Mouse (Mus musculus): ENCODE results near the gene Nrxn3. TPM values are rescaled to one million over a fixed set of nuclear protein-coding genes. Genes with fewer than 3 reads are reported as not detected.

The Nrxn3 gene
- polyA plus RNA-seq (2012; rRNA removed), result 0.08 and 0.28 TPM in 2 replicates

DNA sequence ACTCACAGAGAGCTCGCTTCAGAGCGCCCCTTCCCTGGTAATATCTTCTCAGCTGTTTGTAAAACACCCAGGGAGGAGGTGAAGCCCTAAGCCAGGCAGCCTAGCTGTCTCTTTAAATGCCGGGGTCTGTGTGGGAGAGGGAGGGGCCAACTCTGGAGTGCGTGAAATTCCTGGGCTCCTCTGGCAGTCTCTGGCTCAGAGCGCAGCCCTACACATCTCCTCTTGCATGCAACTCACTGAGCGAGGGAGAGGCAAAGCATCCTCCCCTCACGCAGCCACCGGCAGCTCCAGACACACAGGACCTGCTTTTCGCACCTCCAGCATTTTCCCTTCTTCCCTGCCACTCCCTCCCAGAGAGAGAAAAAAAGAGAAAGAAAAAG, at the start of gene Nrxn3:
TSS of gene Nrxn3 (plus strand) at position 186 of the 380 bp plus-strand sequence.
- no peak for DNase-seq (ENCODE audit: low read depth)

DNA sequence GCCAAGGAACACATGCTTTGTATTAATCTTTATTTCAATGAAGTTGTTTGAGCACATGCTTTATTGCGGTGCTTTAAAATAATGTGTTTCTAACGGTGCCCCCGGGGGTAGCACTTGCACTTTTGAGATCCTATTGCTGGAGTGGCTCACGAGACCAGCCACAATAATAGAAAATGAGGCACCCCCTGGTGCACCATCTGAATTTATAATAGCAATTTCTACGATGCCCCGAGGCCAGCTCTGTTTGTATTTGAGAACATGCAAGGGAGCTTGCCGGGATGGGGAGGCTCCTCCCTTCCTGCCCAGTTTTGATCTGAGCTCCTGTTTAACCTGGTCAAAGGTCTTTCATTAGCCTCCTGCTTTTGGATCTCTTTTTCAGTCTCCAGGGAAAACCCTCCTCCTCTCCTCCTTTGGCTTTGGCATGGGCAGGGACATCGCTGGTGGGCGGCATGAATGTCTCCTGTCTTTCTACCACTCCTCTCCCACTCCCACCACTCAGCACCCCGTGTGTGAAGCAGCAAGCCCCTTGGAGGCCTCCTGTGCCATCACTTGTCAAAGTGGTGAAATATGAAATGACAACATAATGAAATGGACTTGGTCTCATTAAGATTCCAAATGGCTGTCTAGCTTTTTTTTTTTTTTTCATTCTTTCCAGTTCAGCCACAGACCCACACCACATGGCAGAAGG, 18.4 kb upstream of the Nrxn3 start:
- no peak for DNase-seq (ENCODE audit: low read depth)

DNA sequence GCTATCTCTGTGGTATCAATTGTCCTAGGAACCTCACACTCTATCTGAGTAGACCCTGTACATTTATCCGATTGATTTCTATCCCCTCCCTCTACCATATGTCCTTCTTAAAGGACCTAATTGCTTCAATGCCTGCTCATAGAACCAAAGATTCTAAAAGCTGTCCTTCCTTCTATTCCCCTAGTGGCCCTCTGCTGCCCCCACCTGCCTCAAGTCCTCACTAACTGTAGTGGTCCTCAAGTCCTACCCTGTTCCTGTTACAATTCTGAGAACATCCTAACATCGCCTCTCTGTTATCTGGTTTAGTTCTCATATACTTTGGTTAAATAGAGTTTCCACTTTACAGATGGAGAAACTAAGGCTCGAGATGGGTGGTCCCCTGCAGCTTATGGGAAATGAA, 16.7 kb upstream of the Nrxn3 start:
- DNase-seq (ENCODE audit: low read depth), result no peak

DNA sequence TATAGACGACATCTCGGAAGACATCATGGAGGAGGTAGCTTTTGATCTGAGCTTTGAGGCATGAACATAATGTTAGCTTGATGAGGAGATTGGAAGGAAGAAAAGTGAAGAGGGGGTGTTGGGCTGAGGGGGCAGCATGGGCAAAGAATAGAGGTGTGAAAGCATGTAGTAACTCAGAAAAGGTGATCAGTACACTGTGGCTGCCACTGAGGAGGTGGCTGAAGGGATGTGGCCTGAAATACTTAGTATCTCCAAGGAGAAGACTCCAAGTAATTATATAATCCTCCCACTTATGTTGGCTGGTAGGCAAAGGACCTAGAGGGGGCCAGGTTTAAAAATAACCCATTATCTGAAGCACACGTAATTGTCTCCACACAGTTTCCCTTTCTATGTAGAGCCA, 14.9 kb upstream of the Nrxn3 start:
- DNase-seq (ENCODE audit: low read depth), result no peak

DNA sequence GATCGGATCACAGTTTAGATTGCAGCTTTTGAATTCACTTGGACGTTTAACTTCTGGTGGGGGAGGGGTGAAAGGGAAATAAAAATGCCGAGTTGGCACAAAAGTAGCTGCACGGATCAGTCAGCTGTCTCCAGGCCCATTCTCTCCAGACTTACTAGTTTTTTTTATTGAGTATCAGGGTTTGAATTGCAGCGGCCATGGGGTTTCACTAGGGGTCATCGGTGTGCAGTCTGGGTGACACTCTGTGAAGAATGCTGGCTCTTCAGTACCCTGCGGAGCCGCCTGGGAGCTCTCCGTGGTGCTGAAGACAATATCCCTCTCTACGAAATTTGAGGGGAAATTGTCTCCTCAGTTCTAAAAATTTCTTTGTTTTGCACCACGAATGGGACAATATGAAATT, 13.5 kb upstream of the Nrxn3 start:
- no peak for DNase-seq (ENCODE audit: low read depth)

- no peak for DNase-seq (ENCODE audit: low read depth)
These were observed 9.2 kb upstream of the Nrxn3 start for GRCm38 (mm10) chr12:88713456-88713855.

DNA sequence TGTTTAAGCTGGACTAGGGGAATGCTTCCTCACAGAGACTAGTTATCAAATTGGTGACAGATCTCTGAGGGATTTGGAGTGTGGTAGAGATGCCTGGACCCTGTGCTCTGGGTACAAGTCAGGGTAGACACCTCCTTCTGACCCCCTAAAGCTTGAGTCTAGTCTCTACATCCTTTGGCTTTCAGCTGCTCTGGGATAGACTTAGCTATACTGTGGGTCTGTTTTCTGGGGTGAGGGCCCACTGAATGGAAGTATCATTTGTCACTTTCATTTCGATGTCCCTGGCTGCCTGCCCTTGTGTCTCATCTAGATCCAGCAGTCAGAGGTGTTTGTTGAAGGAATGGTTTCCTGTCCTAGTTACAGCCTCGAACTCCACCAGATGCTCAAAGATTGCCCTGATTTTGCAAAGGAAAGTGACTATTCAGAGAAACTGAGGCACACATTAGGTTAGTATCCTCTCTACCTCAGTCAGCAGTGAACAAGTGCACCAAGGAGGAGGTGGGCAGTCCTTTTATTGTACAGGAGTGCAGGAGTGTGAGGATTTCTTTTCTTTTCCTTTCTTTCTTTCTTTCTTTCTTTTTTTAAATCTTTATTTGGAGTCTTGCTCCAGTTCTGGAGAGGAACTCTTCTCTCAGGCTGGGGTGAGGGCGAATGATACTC, 515 bp upstream of the Nrxn3 start:
- no peak for DNase-seq (ENCODE audit: low read depth)

DNA sequence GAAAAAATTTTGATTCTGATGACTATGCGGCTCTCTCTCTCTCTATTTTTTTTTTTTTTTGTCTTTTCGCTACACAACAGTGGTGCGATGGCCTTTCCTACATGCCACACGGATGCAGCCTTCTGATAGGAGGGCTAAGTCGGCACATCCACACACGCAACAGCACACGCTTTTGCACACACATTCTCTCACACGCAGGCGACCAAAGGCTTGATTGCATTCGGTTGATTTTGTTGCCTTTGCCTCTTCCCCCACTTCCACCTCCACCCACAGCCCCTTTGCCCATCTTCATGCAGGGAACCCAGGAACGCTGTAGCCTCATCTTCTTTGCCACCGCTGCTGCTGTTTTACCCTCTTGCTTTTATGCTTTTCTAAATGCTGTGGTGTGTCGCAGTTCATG, 3.6 kb downstream of the Nrxn3 start:
- no peak for DNase-seq (ENCODE audit: low read depth)

GRCm38 (mm10) chr12:88726755-88727154, 4.1 kb downstream of the Nrxn3 start:
- no peak for DNase-seq (ENCODE audit: low read depth)

- no peak for DNase-seq (ENCODE audit: low read depth)
These were observed 8.0 kb downstream of the Nrxn3 start for GRCm38 (mm10) chr12:88730720-88731119.

- no peak for DNase-seq (ENCODE audit: low read depth)
These were observed 12.4 kb downstream of the Nrxn3 start for GRCm38 (mm10) chr12:88735045-88735444.

GRCm38 (mm10) chr12:88737081-88737480, 14.4 kb downstream of the Nrxn3 start:
- no peak for DNase-seq (ENCODE audit: low read depth)

GRCm38 (mm10) chr12:88738616-88739015, 15.9 kb downstream of the Nrxn3 start:
- DNase-seq (ENCODE audit: low read depth), result no peak

DNA sequence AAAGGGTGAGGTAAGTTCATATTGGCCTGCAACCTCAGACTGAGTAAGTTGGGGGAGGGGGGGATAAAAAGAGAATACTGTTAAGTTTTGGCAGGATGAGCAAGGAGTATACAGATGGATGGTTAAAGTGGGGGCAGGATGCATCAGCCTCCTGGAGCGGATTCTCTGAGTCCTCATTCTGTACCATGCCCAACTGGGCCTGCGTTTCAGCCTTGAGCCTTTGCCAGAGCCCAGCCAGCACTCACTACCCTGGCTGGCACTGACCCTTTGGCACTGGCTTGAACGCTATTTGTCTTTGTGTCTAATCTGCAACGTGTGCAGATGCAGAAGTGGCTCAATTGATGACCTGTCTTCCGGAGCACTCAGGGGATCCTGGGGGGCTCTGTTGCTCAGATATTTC, 24.1 kb downstream of the Nrxn3 start:
- DNase-seq (ENCODE audit: low read depth), result no peak

- DNase-seq (ENCODE audit: low read depth), result no peak
These were observed 42.1 kb downstream of the Nrxn3 start for GRCm38 (mm10) chr12:88764791-88765190.

GRCm38 (mm10) chr12:88774666-88775065, 52.0 kb downstream of the Nrxn3 start:
- DNase-seq (ENCODE audit: low read depth), result no peak

DNA sequence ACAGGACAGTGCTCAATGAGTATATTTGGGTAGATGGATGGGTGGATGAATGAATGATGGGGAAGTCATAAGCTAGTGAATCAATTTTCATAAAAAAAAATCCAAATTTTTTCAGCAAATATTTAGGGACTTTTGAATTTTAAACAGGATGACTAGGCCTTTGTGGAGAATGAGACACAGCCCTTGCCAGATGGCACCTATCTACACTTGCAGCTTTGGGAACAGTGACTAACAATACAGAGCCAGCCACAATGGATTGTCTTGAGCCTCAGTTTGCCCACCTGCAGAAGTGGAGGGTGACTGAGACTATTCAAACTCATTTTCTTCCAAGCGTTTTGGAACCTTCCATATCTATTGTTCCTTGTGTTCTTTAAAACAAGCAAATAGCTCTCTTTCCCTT, 55.4 kb downstream of the Nrxn3 start:
- DNase-seq (ENCODE audit: low read depth), result no peak

DNA sequence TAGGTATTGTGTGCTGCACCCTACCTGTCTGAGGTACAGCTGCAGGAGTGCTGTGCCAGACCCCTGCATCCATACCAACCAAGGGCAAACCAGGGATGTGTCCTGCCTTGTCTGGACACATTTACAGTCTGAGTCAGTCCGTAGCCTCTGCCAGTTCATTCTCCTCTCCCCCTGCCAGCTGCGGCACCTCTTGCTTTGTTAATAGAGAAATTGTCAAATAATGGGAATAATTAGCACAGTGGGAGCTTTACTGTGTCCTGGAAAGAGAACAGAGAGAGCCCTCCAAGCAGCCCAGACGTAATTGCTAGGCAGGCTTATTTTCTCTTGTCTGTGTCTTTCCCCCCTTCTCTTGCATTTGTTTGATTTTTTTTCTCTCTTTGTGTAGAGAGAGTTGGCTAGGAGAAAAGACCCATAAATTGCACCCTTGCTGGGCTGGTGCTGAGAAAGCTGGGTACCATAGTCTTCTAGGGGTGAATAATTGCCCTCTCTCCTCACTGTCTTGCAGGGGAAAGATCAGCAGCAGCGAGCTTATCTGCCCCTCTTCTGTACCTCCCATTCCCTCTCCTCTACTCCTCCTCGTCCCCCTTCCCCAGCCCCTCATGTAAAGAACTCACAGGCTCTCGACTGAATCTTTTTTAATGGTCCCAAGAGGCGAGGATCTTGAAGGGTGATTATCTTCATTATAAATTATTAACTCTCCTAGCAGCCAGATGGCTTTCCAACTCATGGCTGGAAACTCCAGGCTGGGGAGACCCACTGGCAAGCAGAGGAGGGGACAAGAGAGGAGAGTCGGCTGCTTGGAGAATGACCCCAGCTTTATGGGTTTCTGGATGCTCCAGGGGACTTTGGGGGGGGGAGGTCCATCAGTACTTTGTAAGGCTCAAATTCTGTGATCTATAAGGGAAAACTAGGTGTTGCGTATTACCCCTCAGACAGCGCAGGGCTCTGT, 61.8 kb downstream of the Nrxn3 start:
- DNase-seq (ENCODE audit: low read depth), result no peak

GRCm38 (mm10) chr12:88793314-88793713, 70.6 kb downstream of the Nrxn3 start:
- no peak for DNase-seq (ENCODE audit: low read depth)

DNA sequence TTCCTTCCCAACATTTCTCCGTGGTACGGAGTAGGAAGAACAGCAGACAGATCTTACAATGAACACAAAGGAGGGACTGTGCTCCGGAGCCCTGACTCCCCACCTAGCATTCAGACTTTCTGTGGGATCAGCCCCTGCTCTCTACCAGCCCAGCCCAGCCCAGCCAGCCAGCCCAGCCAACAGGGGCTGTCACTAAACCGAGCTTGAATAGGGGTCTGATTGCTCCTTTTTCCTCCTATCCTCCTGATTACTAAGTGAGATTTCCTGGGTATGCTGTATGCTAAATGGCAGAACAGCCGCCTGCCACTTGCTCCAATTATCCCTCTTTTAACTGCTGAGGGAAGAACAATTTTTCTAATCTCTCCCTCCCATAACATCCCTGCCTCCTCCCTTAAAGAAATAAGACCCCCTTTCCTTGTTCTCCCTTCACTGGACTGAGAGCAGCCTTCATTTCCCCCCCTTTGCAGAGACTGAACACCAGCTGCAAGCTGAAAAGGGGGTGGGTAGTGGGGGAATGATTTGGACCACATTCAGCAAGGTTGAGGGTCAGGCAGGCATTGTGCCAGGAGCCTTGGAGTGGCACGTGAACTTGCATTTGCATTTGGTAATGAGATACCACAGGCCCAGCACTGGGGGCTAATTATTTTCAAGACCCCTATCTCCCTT, 78.4 kb downstream of the Nrxn3 start:
- DNase-seq (ENCODE audit: low read depth), result no peak

- no peak for DNase-seq (ENCODE audit: low read depth)
These were observed 79.0 kb downstream of the Nrxn3 start for GRCm38 (mm10) chr12:88801656-88802007.

GRCm38 (mm10) chr12:88808947-88809346, 86.3 kb downstream of the Nrxn3 start:
- no peak for DNase-seq (ENCODE audit: low read depth)
